ENCODE assay signal across 7 mouse cellular contexts in the genomic region with DNA sequence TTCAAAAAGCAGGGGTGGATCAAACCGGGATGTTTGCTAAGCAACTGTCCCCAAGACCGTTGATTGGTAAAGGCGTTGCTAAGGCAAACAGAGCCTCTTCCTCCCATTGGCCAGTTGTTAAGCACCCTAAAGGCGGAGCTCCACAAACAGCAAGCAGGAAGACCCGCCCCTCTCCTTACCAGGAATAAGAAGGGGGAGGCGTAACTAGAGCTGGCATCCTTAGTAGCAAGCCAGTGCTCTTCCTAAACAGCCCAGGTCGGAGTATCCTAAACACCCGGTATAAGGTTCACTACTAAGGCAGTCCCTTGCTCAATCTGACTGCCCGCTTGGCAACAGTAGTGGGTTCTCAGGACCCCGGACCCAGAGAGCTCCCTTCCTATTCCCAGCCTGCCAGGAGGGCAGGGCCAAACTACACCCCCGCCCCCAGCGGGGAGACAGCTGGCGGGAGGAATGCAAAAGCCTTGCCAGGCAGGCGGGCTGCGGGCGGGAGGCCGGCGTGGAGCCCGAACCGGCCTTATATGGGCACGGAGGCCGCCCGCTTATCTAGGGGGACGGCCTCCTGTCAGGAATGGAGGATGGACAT. TPM values are rescaled to one million over a fixed set of nuclear protein-coding genes. Genes with fewer than 3 reads are reported as not detected.
DNase-seq lines count a peak whose midpoint lies in the region; ATAC-seq lines count a peak whose summit lies in the region.

No protein-coding gene starts in this region.

- ATAC-seq in embryonic facial prominence, embryonic 11.5 days (replicated peaks; ENCODE audit: insufficient number of reproducible peaks, low FRiP score, low TSS enrichment, low read depth) = peak; percentile 56
- ATAC-seq in intestine, embryonic 16.5 days = peak; percentile 75

- peak; percentile 92 for DNase-seq in adrenal gland, postnatal 10 days
- peak; percentile 95 for DNase-seq in embryonic facial prominence, embryonic 11.5 days (ENCODE audit: low spot score)
- peak; percentile 74 for DNase-seq in gonadal fat pad, adult 2 months (ENCODE audit: low read depth)
- DNase-seq in left cerebral cortex, postnatal 25 days (ENCODE audit: low spot score in 2 of 2) = peak; percentile 90 to 97
- peak; percentile 86 for DNase-seq in midbrain, embryonic 10.5 days (ENCODE audit: low spot score)
- peak; percentile 71 for DNase-seq in right cerebral cortex, postnatal 4 days

- H3K9me3 ChIP-seq in embryonic facial prominence, embryonic 11.5 days (replicated peaks; ENCODE audit: control insufficient read depth, low read length) = no peaks in the 10 kb centered on the region
- no peaks in the 10 kb centered on the region for H3K9me3 ChIP-seq in intestine, embryonic 16.5 days (ENCODE audit: control insufficient read depth, low read length)
- H3K9me3 ChIP-seq in midbrain, embryonic 10.5 days (replicated peaks) = no peaks in the 10 kb centered on the region

- peak overlapping the region; percentile 23 for H3K9ac ChIP-seq in embryonic facial prominence, embryonic 11.5 days (replicated peaks; ENCODE audit: low read length)
- peak overlapping the region; percentile 100 for H3K9ac ChIP-seq in intestine, embryonic 16.5 days (ENCODE audit: low read depth, low read length)

- H3K27me3 ChIP-seq in embryonic facial prominence, embryonic 11.5 days (ENCODE audit: control insufficient read depth, insufficient read depth, low read length) = no peaks in the 10 kb centered on the region
- no peaks in the 10 kb centered on the region for H3K27me3 ChIP-seq in intestine, embryonic 16.5 days (replicated peaks; ENCODE audit: control insufficient read depth, insufficient read depth, low read length)
- peaks cover 19% of the 10 kb centered on the region for H3K27me3 ChIP-seq in midbrain, embryonic 10.5 days (ENCODE audit: low read depth, poor library complexity, severe bottlenecking)

- peak overlapping the region; percentile 87 for H3K4me2 ChIP-seq in embryonic facial prominence, embryonic 11.5 days (ENCODE audit: low read depth, low read length)
- H3K4me2 ChIP-seq in intestine, embryonic 16.5 days (ENCODE audit: low read depth, low read length) = peak overlapping the region; percentile 82

- intact Hi-C loops in left cerebral cortex, postnatal 25 days (cut with DNase I) = no loop called here

- peaks cover 10% of the 10 kb centered on the region for H3K36me3 ChIP-seq in embryonic facial prominence, embryonic 11.5 days (replicated peaks; ENCODE audit: control insufficient read depth, insufficient read depth, low read depth, low read length)
- H3K36me3 ChIP-seq in intestine, embryonic 16.5 days (ENCODE audit: control insufficient read depth, insufficient read depth, low read length) = peaks cover 22% of the 10 kb centered on the region
- H3K36me3 ChIP-seq in midbrain, embryonic 10.5 days = peaks cover 43% of the 10 kb centered on the region

- H3K4me3 ChIP-seq in embryonic facial prominence, embryonic 11.5 days (ENCODE audit: low read depth, low read length) = peak overlapping the region; percentile 99
- peak overlapping the region; percentile 97 for H3K4me3 ChIP-seq in intestine, embryonic 16.5 days (ENCODE audit: low read length)
- peak overlapping the region; percentile 99 for H3K4me3 ChIP-seq in midbrain, embryonic 10.5 days

- peaks cover 12% of the 10 kb centered on the region for H3K4me1 ChIP-seq in embryonic facial prominence, embryonic 11.5 days (ENCODE audit: control insufficient read depth, insufficient read depth, low read length)
- H3K4me1 ChIP-seq in intestine, embryonic 16.5 days (ENCODE audit: control insufficient read depth, insufficient read depth, low read length) = peaks cover 29% of the 10 kb centered on the region
- peaks cover 58% of the 10 kb centered on the region for H3K4me1 ChIP-seq in midbrain, embryonic 10.5 days

- 0 out of 2 replicates have a peak overlapping the region, but pooled peaks have one; percentile 20 for H3K27ac ChIP-seq in embryonic facial prominence, embryonic 11.5 days (replicated peaks; ENCODE audit: low read depth, low read length)
- peak overlapping the region; percentile 82 for H3K27ac ChIP-seq in intestine, embryonic 16.5 days (ENCODE audit: low read length)
- peak overlapping the region; percentile 66 for H3K27ac ChIP-seq in midbrain, embryonic 10.5 days (replicated peaks)

- 1% methylated on average over 24 of the region's 24 CpGs for WGBS in embryonic facial prominence, embryonic 11.5 days
- 2% methylated on average over 24 of the region's 24 CpGs for WGBS in intestine, embryonic 16.5 days
- 2% methylated on average over 24 of the region's 24 CpGs for WGBS in midbrain, embryonic 10.5 days

RNA-seq across cellular contexts. Expression of a gene that starts 3.0 kb away (rescaled TPM):
- total RNA-seq in adrenal gland, postnatal 10 days (2021) = 10 to 100 TPM; 33.6 to 37.6 TPM
- 6.4 and 11.1 TPM in 2 replicates for polyA plus RNA-seq in embryonic facial prominence, embryonic 11.5 days (2014; fragmentation: Nextera tagmentation; extraction: Ambion mirVana)
- 96.7 and 114 TPM in 2 replicates for polyA plus RNA-seq in gonadal fat pad, adult 2 months (2012; rRNA removed)
- polyA plus RNA-seq in intestine, embryonic 16.5 days (2015; fragmentation: Nextera tagmentation; extraction: Ambion mirVana) = 4.9 and 5.9 TPM in 2 replicates
- 10 to 100 TPM; 58.8 to 63.8 TPM for total RNA-seq in left cerebral cortex, postnatal 25 days (2021)
- 5.0 and 6.5 TPM in 2 replicates for polyA plus RNA-seq in midbrain, embryonic 10.5 days (2016; fragmentation: Nextera tagmentation; extraction: Ambion mirVana)

RNA-seq across cellular contexts. Expression of a gene that starts 6.7 kb away (rescaled TPM):
- total RNA-seq in adrenal gland, postnatal 10 days (2021) = 10 to 100 TPM; 14.3 to 22.9 TPM
- polyA plus RNA-seq in embryonic facial prominence, embryonic 11.5 days (2014; fragmentation: Nextera tagmentation; extraction: Ambion mirVana) = 3.5 and 3.7 TPM in 2 replicates
- 29.7 and 30.8 TPM in 2 replicates for polyA plus RNA-seq in gonadal fat pad, adult 2 months (2012; rRNA removed)
- polyA plus RNA-seq in intestine, embryonic 16.5 days (2015; fragmentation: Nextera tagmentation; extraction: Ambion mirVana) = 2.8 and 3.0 TPM in 2 replicates
- total RNA-seq in left cerebral cortex, postnatal 25 days (2021) = 10 to 100 TPM; 55.8 to 59.3 TPM
- polyA plus RNA-seq in midbrain, embryonic 10.5 days (2016; fragmentation: Nextera tagmentation; extraction: Ambion mirVana) = 4.4 and 6.3 TPM in 2 replicates

RNA-seq across cellular contexts. Expression of a gene that starts 56.4 kb away (rescaled TPM):
- 1 to 10 TPM; 5.7 to 6.1 TPM for total RNA-seq in adrenal gland, postnatal 10 days (2021)
- 65.9 and 74.9 TPM in 2 replicates for polyA plus RNA-seq in embryonic facial prominence, embryonic 11.5 days (2014; fragmentation: Nextera tagmentation; extraction: Ambion mirVana)
- polyA plus RNA-seq in gonadal fat pad, adult 2 months (2012; rRNA removed) = 1.4 and 3.4 TPM in 2 replicates
- 40.4 and 45.1 TPM in 2 replicates for polyA plus RNA-seq in intestine, embryonic 16.5 days (2015; fragmentation: Nextera tagmentation; extraction: Ambion mirVana)
- total RNA-seq in left cerebral cortex, postnatal 25 days (2021) = 1 to 10 TPM; 3.2 to 3.6 TPM
- polyA plus RNA-seq in midbrain, embryonic 10.5 days (2016; fragmentation: Nextera tagmentation; extraction: Ambion mirVana) = 85.2 and 98.4 TPM in 2 replicates

Comparison
In these comparisons a context has a peak if more than half of its experiments do, and no peak if none do; other contexts are left out.
1. Peak in every context shown above with its lines: DNase-seq, ATAC-seq, H3K4me3 ChIP-seq and H3K27ac ChIP-seq.
2. H3K27ac ChIP-seq: peak in every context shown above with its lines; median percentile 82 in intestine, embryonic 16.5 days; 66 in midbrain, embryonic 10.5 days; 20 in embryonic facial prominence, embryonic 11.5 days.